Mouse (Mus musculus): ENCODE results near the gene Insm2. TPM values are rescaled to one million over a fixed set of nuclear protein-coding genes. Genes with fewer than 3 reads are reported as not detected.

Insm2 gene
- polyA plus RNA-seq, 1 experiment = not detected

DNA sequence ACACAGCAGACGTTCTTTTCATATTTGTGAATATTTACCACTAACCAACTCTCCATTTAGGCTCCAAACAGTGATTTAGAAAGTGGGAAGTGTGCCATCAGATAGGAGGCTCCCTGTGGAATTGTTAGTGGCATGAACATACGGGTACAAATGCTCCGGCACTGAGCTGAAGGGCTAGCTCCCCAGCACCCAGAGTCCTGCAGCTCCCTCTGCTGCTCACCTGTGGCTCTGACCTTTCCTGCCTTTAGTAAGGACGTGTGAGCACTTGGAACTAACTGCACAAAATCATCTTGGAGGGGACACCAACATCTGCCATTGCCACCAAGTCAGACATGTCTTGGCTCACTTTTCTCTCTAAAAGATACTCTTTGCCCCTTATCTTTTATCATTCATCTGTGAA is 27.5 kb downstream of the Insm2 start:
- TF ChIP-seq CTCF (IDR thresholded peaks at IDR 0.05; ENCODE audit: extremely low read depth, insufficient read depth, insufficient read length, insufficient replicate concordance) (no peak), POLR2A (IDR thresholded peaks at IDR 0.05; ENCODE audit: low read depth, low read length) (no peak)
- no peak for DNase-seq (ENCODE audit: low read depth in 1 of 2, low spot score in 2 of 2)
- Histone ChIP-seq H3K36me3 (ENCODE audit: control insufficient read depth, insufficient read depth, low read length) (no peaks in the 10 kb centered on the region), H3K4me3 (ENCODE audit: extremely low read depth, insufficient read depth, insufficient read length) (no peak overlapping the region), H3K27me3 (ENCODE audit: control insufficient read depth, insufficient read depth, low read length) (no peaks in the 10 kb centered on the region), H3K27ac (ENCODE audit: insufficient read depth, low read length) (no peak overlapping the region), H3K4me1 (ENCODE audit: control insufficient read depth, insufficient read depth, insufficient read length) (no peaks in the 10 kb centered on the region)
- 86% methylated on average over 4 of the region's 4 CpGs for WGBS

DNA sequence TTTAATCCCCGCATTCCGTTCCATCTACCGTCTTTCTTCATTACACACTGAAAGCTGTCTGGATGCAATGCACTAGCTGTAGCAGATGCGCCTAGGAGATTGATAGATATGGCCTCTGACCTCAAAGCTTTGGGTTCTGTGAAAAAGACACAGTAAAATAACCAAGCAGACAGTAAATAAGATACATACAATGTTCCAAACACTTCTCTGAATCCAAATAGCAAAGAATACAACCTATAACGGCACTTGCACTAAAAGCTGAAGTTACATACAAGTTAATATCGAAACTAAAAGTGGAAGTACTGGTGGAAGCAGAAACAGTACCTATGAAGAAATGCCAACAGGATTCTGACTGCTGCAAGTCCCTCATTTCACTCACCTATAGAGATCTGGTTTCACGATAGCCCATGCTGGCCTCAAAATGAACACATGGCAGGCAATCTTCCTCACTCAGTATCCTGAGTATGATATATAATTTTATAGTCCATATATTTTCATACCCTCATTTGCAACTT is 48.8 kb downstream of the Insm2 start:
- H3K27ac ChIP-seq (ENCODE audit: insufficient read depth, low read length) = no peak overlapping the region
- H3K4me3 ChIP-seq (ENCODE audit: extremely low read depth, insufficient read depth, insufficient read length) = no peak overlapping the region
- no peaks in the 10 kb centered on the region for H3K36me3 ChIP-seq (ENCODE audit: control insufficient read depth, insufficient read depth, low read length)
- 85% methylated on average over 7 of the region's 7 CpGs for WGBS
- no peaks in the 10 kb centered on the region for H3K27me3 ChIP-seq (ENCODE audit: control insufficient read depth, insufficient read depth, low read length)
- no peak for TF ChIP-seq POLR2A (IDR thresholded peaks at IDR 0.05; ENCODE audit: low read depth, low read length)
- TF ChIP-seq CTCF (IDR thresholded peaks at IDR 0.05; ENCODE audit: extremely low read depth, insufficient read depth, insufficient read length, insufficient replicate concordance) = no peak
- H3K4me1 ChIP-seq (ENCODE audit: control insufficient read depth, insufficient read depth, insufficient read length) = no peaks in the 10 kb centered on the region
- no peak for DNase-seq (ENCODE audit: low read depth in 1 of 2, low spot score in 2 of 2)

Other genes with a start within 250 kb of the Insm2 start
- gene Psma6, start 215.2 kb upstream of the Insm2 start, polyA plus RNA-seq (2012; rRNA removed) = 16.5 and 20.1 TPM in 2 replicates
- 287 and 388 TPM in 2 replicates for gene Nfkbia, start 106.8 kb upstream of the Insm2 start, polyA plus RNA-seq (2012; rRNA removed)
- not detected in 2 replicates for gene Aldoart2, start 34.2 kb upstream of the Insm2 start, polyA plus RNA-seq (2012; rRNA removed)
- gene Ralgapa1, start 221.7 kb downstream of the Insm2 start, polyA plus RNA-seq (2012; rRNA removed) = 11.9 and 14.7 TPM in 2 replicates
- 4.8 and 5.5 TPM in 2 replicates for gene Brms1l, start 236.9 kb downstream of the Insm2 start, polyA plus RNA-seq (2012; rRNA removed)

Data from spleen, adult 2 months (tissue).